Mouse (Mus musculus) embryonic facial prominence, embryonic 12.5 days (tissue): ENCODE data around the gene Crygd. TPM values are rescaled to one million over a fixed set of nuclear protein-coding genes. Genes with fewer than 3 reads are reported as not detected.
A peak's percentile ranks its signal among the peaks of the same experiment; 100 is the strongest.
"Not testable (repeated sequence)": the region's sequence is repeated elsewhere in the genome, so short reads cannot be mapped to it uniquely, and the experiment has no call there.

Experiments
- ATAC-seq: fragments of 200-750 bp; cut with Nextera tagmentation; 2 replicates; pipeline ENCODE4 v1.8.0; 2017; ENCODE audit not compliant: insufficient number of reproducible peaks, insufficient read depth, low FRiP score, low TSS enrichment
- H3K27ac ChIP-seq: fragments of 300-500 bp; sonication (generic); 2 replicates; pipeline ENCODE4 v1.5.1; 2016; ENCODE audit warnings: mild to moderate bottlenecking
- H3K27me3 ChIP-seq: fragments of 300-500 bp; sonication (generic); 2 replicates; pipeline ENCODE4 v1.6.1; 2016; ENCODE audit warnings: mild to moderate bottlenecking, moderate library complexity
- H3K36me3 ChIP-seq: fragments of 300-500 bp; sonication (generic); 2 replicates; pipeline ENCODE4 v1.6.1; 2016; ENCODE audit warnings: mild to moderate bottlenecking
- H3K4me1 ChIP-seq: fragments of 300-500 bp; sonication (generic); 2 replicates; pipeline ENCODE4 v1.6.1; 2016
- H3K4me2 ChIP-seq: fragments of 300-500 bp; sonication (generic); replicated peaks from 2 replicates; pipeline ENCODE4 v1.6.1; 2016; ENCODE audit warnings: mild to moderate bottlenecking, moderate library complexity
- H3K4me3 ChIP-seq: fragments of 300-500 bp; sonication (generic); 2 replicates; pipeline ENCODE4 v1.5.1; 2016; ENCODE audit warnings: mild to moderate bottlenecking
- H3K9ac ChIP-seq: fragments of 300-500 bp; sonication (generic); 2 replicates; pipeline ENCODE4 v1.6.1; 2016; ENCODE audit warnings: mild to moderate bottlenecking, moderate library complexity
- H3K9me3 ChIP-seq: fragments of 300-500 bp; sonication (generic); 2 replicates; pipeline ENCODE4 v1.6.1; 2016; ENCODE audit warnings: mild to moderate bottlenecking, moderate library complexity
- WGBS: fragments of 180-500 bp; shearing (Covaris S2); methylation state at CpG from one replicate; pipeline ENCODE4 v1.1.7; 2016; 5-methylcytosine and 5-hydroxymethylcytosine counted together
- polyA plus RNA-seq: library from polyadenylated mRNA; unstranded; fragments of >200 nt; fragmentation: Nextera tagmentation; extraction: Ambion mirVana; gene quantifications from 2 replicates; pipeline ENCODE4 v1.2.1, GENCODE M21; 2016

Gene Crygd
- polyA plus RNA-seq, 1 experiment from 2014 or later = 6.0 TPM

- Histone ChIP-seq H3K4me2 (no peak within 1 kb of the TSS), H3K4me3 (no peak within 1 kb of the TSS), H3K9me3 (no peaks in the 10 kb centered on the region), H3K4me1 (peaks cover 4% of the 10 kb centered on the region; the same call in 1 of the 2 replicates), H3K9ac (no peak within 1 kb of the TSS), H3K27me3 (no peaks in the 10 kb centered on the region), H3K27ac (no peak within 1 kb of the TSS), H3K36me3 (no peaks in the 10 kb centered on the region)
- ATAC-seq = no peak
- WGBS = 29% methylated on average over 7 of the region's 7 CpGs
Observed at GRCm38 (mm10) chr1:65082188-65082587, 18.9 kb upstream of the Crygd start, which contains the start of gene Crygb. TSS of gene Crygb (minus strand) at chr1:65082288.

DNA sequence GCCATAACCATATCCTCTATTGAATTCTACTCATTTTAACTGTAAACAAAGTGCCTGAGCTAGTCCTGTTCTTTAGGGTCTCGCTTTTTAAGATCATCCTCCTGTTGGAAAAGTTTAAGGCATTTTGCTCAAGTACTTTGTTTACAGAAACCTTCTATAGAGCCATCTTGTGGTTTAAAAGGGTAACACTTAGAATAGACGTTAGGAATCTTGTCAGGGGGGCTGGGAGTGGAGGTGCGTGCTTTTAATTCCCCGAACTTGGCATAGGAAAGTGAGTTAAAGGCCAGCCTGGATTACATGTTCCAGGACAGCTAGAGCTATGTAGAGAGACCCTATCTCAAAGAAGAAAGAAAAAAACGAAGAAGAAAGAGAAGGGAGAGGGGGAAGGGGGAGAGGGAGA, 12.4 kb upstream of the Crygd start:
- whole genome bisulfite sequencing = 17% methylated on average over 5 of the region's 5 CpGs
- Histone ChIP-seq H3K9ac (no peak overlapping the region), H3K4me1 (no peaks in the 10 kb centered on the region), H3K27me3 (no peaks in the 10 kb centered on the region), H3K27ac (no peak overlapping the region), H3K4me2 (no peak overlapping the region), H3K9me3 (no peaks in the 10 kb centered on the region), H3K36me3 (no peaks in the 10 kb centered on the region), H3K4me3 (no peak overlapping the region)
- no peak for ATAC-seq

DNA sequence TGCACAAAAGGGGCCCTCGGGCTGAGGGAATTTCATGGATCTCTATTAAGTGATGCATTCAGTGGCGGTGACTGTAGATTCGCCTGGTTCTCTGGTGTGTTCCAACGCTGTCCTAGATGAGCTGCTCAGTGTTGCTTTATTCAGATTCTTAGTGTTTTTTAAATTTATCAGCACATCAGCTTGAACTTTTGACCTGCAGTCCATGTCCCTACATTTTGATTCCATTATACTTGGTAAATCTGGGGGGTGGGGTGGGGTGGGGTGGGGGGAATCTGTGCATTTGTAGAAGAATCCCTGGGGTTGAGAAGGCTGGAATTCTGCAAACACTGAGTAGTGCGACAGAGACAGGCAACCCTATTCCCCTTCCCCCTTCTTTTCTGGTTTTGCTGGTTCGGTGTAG, 10.3 kb upstream of the Crygd start, which contains the start of gene Crygc:
TSS of gene Crygc (minus strand) at position 101 of the 400 bp plus-strand sequence.
- WGBS = 62% methylated on average over 6 of the region's 6 CpGs
- no peak within 1 kb of the TSS for H3K4me3 ChIP-seq
- no peak within 1 kb of the TSS for H3K27ac ChIP-seq
- H3K9me3 ChIP-seq = no peaks in the 10 kb centered on the region
- no peaks in the 10 kb centered on the region for H3K36me3 ChIP-seq
- H3K4me1 ChIP-seq = no peaks in the 10 kb centered on the region
- no peak within 1 kb of the TSS for H3K9ac ChIP-seq
- H3K27me3 ChIP-seq = no peaks in the 10 kb centered on the region
- ATAC-seq = no peak
- H3K4me2 ChIP-seq = no peak within 1 kb of the TSS

GRCm38 (mm10) chr1:65067842-65068241, 4.6 kb upstream of the Crygd start:
- Histone ChIP-seq H3K27ac (no peak overlapping the region), H3K4me2 (no peak overlapping the region), H3K9me3 (no peaks in the 10 kb centered on the region), H3K27me3 (no peaks in the 10 kb centered on the region), H3K9ac (no peak overlapping the region), H3K4me3 (no peak overlapping the region), H3K36me3 (no peaks in the 10 kb centered on the region), H3K4me1 (no peaks in the 10 kb centered on the region)
- no peak for ATAC-seq

GRCm38 (mm10) chr1:65064201-65064600, 949 bp upstream of the Crygd start:
- H3K4me3 ChIP-seq = no peak overlapping the region
- no peaks in the 10 kb centered on the region for H3K9me3 ChIP-seq
- no peak for ATAC-seq
- H3K4me2 ChIP-seq = no peak overlapping the region
- H3K9ac ChIP-seq = no peak overlapping the region
- no peaks in the 10 kb centered on the region for H3K4me1 ChIP-seq
- H3K36me3 ChIP-seq = no peaks in the 10 kb centered on the region
- WGBS = 88% methylated on average over 15 of the region's 15 CpGs
- no peak overlapping the region for H3K27ac ChIP-seq
- no peaks in the 10 kb centered on the region for H3K27me3 ChIP-seq

DNA sequence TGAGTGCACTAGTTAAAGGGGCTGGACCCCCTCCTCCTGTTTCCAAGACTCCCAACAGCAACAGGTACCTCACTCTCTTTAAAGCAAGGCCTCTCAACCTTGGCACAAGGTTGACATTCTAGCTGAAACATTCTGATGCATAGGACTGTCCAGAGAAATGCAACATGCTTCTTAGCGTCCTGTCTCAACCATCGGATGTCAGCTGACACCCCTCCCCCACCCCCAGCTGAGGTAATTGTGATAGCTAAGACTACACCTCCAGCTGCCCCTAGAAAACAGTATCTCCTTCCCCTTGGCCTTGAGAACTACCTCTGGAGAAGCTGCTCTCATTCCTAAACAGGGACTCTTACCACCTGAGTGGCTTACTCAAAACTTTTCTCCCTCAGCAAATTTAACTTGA, 11.1 kb downstream of the Crygd start:
- ATAC-seq = no peak
- no peak overlapping the region for H3K9ac ChIP-seq
- no peak overlapping the region for H3K4me2 ChIP-seq
- H3K36me3 ChIP-seq = no peaks in the 10 kb centered on the region
- H3K27me3 ChIP-seq = no peaks in the 10 kb centered on the region
- WGBS = 30% methylated on average over 2 of the region's 2 CpGs
- 0 out of 2 replicates have a peak, but pooled peaks cover 9% of the 10 kb centered on the region for H3K4me1 ChIP-seq
- H3K4me3 ChIP-seq = no peak overlapping the region
- H3K9me3 ChIP-seq = no peaks in the 10 kb centered on the region
- H3K27ac ChIP-seq = no peak overlapping the region

DNA sequence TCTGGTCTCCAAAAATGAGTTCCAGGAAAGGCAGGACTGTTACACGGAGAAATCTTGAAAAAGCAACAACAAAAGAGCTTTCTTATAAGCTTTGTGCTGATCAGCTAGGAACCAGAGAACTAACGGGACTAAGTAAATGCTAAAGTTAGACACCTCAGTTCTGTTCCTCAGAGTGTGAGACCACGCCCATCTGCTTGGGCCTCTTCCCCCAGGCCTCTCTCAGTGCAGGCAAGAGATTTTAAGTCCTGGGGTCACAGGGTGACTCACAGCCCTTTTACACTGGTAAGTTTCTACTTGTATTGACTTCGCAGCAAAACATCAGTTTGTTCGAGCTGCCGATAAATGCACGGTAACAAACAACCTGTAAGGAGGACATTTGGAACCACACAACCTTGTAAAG, 11.6 kb downstream of the Crygd start:
- Histone ChIP-seq H3K4me2 (no peak overlapping the region), H3K4me1 (0 out of 2 replicates have a peak, but pooled peaks cover 9% of the 10 kb centered on the region), H3K4me3 (no peak overlapping the region), H3K9ac (no peak overlapping the region), H3K27me3 (no peaks in the 10 kb centered on the region), H3K27ac (no peak overlapping the region), H3K36me3 (no peaks in the 10 kb centered on the region), H3K9me3 (no peaks in the 10 kb centered on the region)
- 62% methylated on average over 7 of the region's 7 CpGs for WGBS
- ATAC-seq = no peak

DNA sequence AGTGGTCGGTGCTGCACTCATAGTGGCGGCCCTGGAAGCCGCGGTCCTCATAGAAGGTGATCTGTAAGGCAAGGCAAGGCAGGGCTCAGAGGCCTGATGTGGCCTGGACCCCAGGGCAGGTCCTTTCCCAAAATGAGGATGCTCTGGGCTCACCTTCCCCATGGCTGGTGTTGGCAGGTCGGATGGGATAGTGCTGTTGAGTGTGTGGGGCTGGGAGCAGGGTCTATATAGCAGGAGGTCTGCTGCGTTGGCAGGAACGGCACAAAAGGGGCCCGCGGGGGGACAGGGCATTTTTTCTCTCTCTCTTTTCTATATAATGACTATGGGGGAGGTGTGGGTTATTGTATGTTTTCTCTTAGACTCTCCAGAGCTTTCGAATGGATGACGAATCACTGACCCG, 12.3 kb downstream of the Crygd start, which contains the start of gene Cryge:
TSS of gene Cryge (minus strand) at position 198 of the 400 bp plus-strand sequence.
- not testable (repeated sequence) for H3K9me3 ChIP-seq, H3K4me1 ChIP-seq, H3K36me3 ChIP-seq, H3K9ac ChIP-seq, H3K27ac ChIP-seq, H3K27me3 ChIP-seq, H3K4me2 ChIP-seq, H3K4me3 ChIP-seq
- peak; percentile 59; the same call in 1 of the 2 replicates for ATAC-seq
- 78% methylated on average over 12 of the region's 12 CpGs for WGBS

GRCm38 (mm10) chr1:65048781-65049180, 14.5 kb downstream of the Crygd start:
- Histone ChIP-seq H3K36me3 (no peaks in the 10 kb centered on the region), H3K4me3 (no peak overlapping the region), H3K9ac (no peak overlapping the region), H3K9me3 (no peaks in the 10 kb centered on the region), H3K4me2 (no peak overlapping the region), H3K27me3 (no peaks in the 10 kb centered on the region), H3K4me1 (0 out of 2 replicates have a peak, but pooled peaks cover 9% of the 10 kb centered on the region), H3K27ac (no peak overlapping the region)
- peak; percentile 8; the same call in 1 of the 2 replicates for ATAC-seq
- 50% methylated on average over 12 of the region's 12 CpGs for WGBS

GRCm38 (mm10) chr1:65046401-65047109, 16.7 kb downstream of the Crygd start:
- no peaks in the 10 kb centered on the region for H3K9me3 ChIP-seq
- no peak overlapping the region for H3K4me3 ChIP-seq
- no peak for ATAC-seq
- no peaks in the 10 kb centered on the region for H3K36me3 ChIP-seq
- 0 out of 2 replicates have a peak, but pooled peaks cover 2% of the 10 kb centered on the region for H3K4me1 ChIP-seq
- no peak overlapping the region for H3K27ac ChIP-seq
- no peak overlapping the region for H3K9ac ChIP-seq
- no peak overlapping the region for H3K4me2 ChIP-seq
- H3K27me3 ChIP-seq = no peaks in the 10 kb centered on the region
- WGBS = 36% methylated on average over 8 of the region's 8 CpGs

DNA sequence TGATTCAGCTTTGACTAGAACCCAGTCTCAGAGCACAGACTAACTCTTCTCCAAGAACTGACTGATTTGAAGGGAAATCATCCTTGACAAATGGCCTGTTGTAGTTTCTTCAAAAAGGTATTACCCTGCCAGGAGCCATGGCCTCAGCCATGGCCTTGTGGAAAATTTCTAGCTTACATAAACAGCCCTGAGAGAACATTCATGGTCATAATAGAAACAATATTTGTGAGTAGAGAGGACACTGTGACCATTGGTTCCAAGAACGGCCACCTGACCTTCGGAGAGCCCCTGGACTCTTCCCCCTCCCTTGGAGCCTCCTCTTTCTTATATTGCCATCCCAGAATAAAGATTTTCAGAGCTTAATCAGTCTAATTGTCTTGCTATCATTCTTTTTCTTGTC, 19.8 kb downstream of the Crygd start:
- Histone ChIP-seq H3K9me3 (no peaks in the 10 kb centered on the region), H3K9ac (no peak overlapping the region), H3K4me2 (no peak overlapping the region), H3K27ac (no peak overlapping the region), H3K27me3 (no peaks in the 10 kb centered on the region), H3K36me3 (no peaks in the 10 kb centered on the region), H3K4me1 (no peaks in the 10 kb centered on the region), H3K4me3 (no peak overlapping the region)
- ATAC-seq = no peak
- 87% methylated on average over 2 of the region's 2 CpGs for WGBS

- 90% methylated on average over 3 of the region's 3 CpGs for WGBS
Observed at GRCm38 (mm10) chr1:65041837-65042236, 21.4 kb downstream of the Crygd start.

More at GRCm38 (mm10) chr1:65041837-65042236, 21.4 kb downstream of the Crygd start:
- no peak overlapping the region for H3K4me3 ChIP-seq
- H3K9me3 ChIP-seq = no peaks in the 10 kb centered on the region
- H3K4me1 ChIP-seq = no peaks in the 10 kb centered on the region
- H3K9ac ChIP-seq = no peak overlapping the region
- no peaks in the 10 kb centered on the region for H3K27me3 ChIP-seq
- H3K4me2 ChIP-seq = no peak overlapping the region
- no peak for ATAC-seq
- no peak overlapping the region for H3K27ac ChIP-seq
- no peaks in the 10 kb centered on the region for H3K36me3 ChIP-seq
